ENCODE assay signal across 23 mouse cellular contexts in genomic region chr17:30602175-30602574, GRCm38 (mm10). TPM values are rescaled to one million over a fixed set of nuclear protein-coding genes. Genes with fewer than 3 reads are reported as not detected.
A peak's percentile ranks its signal among the peaks of the same experiment; 100 is the strongest.
DNase-seq lines count a peak whose midpoint lies in the region; ATAC-seq and TF ChIP-seq lines count a peak whose summit lies in the region.
"Had no signal": no experiment of that assay in that cellular context is flagged by ENCODE, and none has a peak within 500 bp of the region (broad histone marks: within the 10 kb centered on the region; RNA-seq: fewer than 3 reads in every experiment).

No protein-coding gene starts in this region.

- DNase-seq in heart, adult 2 months: peak in 1 of 2 experiments; percentile 22
- DNase-seq in liver, postnatal 0 days: peak; percentile 15
- no peak for DNase-seq in liver, embryonic 11.5 days (ENCODE audit: low spot score)
- DNase-seq in R1 (ENCODE audit: low read depth, low spot score): peak; percentile 92
- no peak for DNase-seq in left cerebral cortex, adult 8-10 months (ENCODE audit: low spot score in 2 of 2)
- DNase-seq in T-cell, adult 2 months (ENCODE audit: low spot score): no peak
- DNase-seq: adrenal gland, adult 2 months; adrenal gland, postnatal 14 days; B cell, adult 2 months; cerebellum, adult 18-20 months; cerebellum, adult 9-10 months; cerebellum, postnatal 14 days; gastrocnemius, postnatal 25 days; heart, adult 18-20 months had no signal

- H3K36me3 ChIP-seq in heart, adult 2 months (ENCODE audit: control insufficient read depth, insufficient read depth, low read length): no peaks in the 10 kb centered on the region
- peaks cover 64% of the 10 kb centered on the region for H3K36me3 ChIP-seq in heart, embryonic 12.5 days
- peaks cover 56% of the 10 kb centered on the region for H3K36me3 ChIP-seq in liver, postnatal 0 days (replicated peaks; ENCODE audit: insufficient read depth, low read length)
- peaks cover 36% of the 10 kb centered on the region for H3K36me3 ChIP-seq in liver, embryonic 11.5 days (ENCODE audit: control insufficient read depth, insufficient read depth, low read length)
- peaks cover 9% of the 10 kb centered on the region for H3K36me3 ChIP-seq in ES-Bruce4 (ENCODE audit: control insufficient read depth, insufficient read depth, low read length, poor library complexity, severe bottlenecking)

- no peak for TF ChIP-seq POLR2A in heart, adult 2 months (IDR thresholded peaks at IDR 0.05; ENCODE audit: insufficient read depth, low read depth, low read length)
- TF ChIP-seq POLR2A in ES-Bruce4 (IDR thresholded peaks at IDR 0.05; ENCODE audit: insufficient read depth, low read length): peak; percentile 30

- no peak overlapping the region for H3K9ac ChIP-seq in heart, adult 2 months (ENCODE audit: low read depth, low read length)
- no peak overlapping the region for H3K9ac ChIP-seq in heart, embryonic 12.5 days
- H3K9ac ChIP-seq in liver, postnatal 0 days (replicated peaks): no peak overlapping the region
- no peak overlapping the region for H3K9ac ChIP-seq in liver, embryonic 11.5 days (ENCODE audit: low read depth, low read length)
- 0 out of 2 replicates have a peak overlapping the region, but pooled peaks have one; percentile 27 for H3K9ac ChIP-seq in ES-Bruce4 (ENCODE audit: low read depth, poor library complexity, severe bottlenecking)
- H3K9ac ChIP-seq: forebrain, embryonic 15.5 days; hindbrain, embryonic 12.5 days; hindbrain, embryonic 15.5 days had no signal

- 0 out of 2 replicates have a peak, but pooled peaks have one; percentile 8 for TF ChIP-seq CTCF in heart, adult 2 months (IDR thresholded peaks at IDR 0.05)
- TF ChIP-seq CTCF in liver, postnatal 0 days (IDR thresholded peaks at IDR 0.05; ENCODE audit: low read depth): no peak
- TF ChIP-seq CTCF in ES-Bruce4 (IDR thresholded peaks at IDR 0.05; ENCODE audit: low read depth, low read length): peak; percentile 19

- no peak overlapping the region for H3K4me3 ChIP-seq in heart, adult 2 months
- H3K4me3 ChIP-seq in heart, embryonic 12.5 days: no peak overlapping the region
- no peak overlapping the region for H3K4me3 ChIP-seq in liver, postnatal 0 days (ENCODE audit: low read depth, low read length)
- no peak overlapping the region for H3K4me3 ChIP-seq in liver, embryonic 11.5 days (ENCODE audit: low read depth, low read length)
- H3K4me3 ChIP-seq in ES-Bruce4 (ENCODE audit: low read depth, low read length): peak overlapping the region; percentile 66
- H3K4me3 ChIP-seq: forebrain, embryonic 10.5 days; forebrain, embryonic 15.5 days; heart, embryonic 10.5 days; hindbrain, embryonic 12.5 days; hindbrain, embryonic 15.5 days had no signal

- H3K27me3 ChIP-seq in heart, adult 2 months (ENCODE audit: control insufficient read depth, insufficient read depth, low read length): no peaks in the 10 kb centered on the region
- no peaks in the 10 kb centered on the region for H3K27me3 ChIP-seq in heart, embryonic 12.5 days (replicated peaks)
- no peaks in the 10 kb centered on the region for H3K27me3 ChIP-seq in liver, postnatal 0 days (ENCODE audit: insufficient read depth, low read length)
- H3K27me3 ChIP-seq in liver, embryonic 11.5 days (replicated peaks; ENCODE audit: control insufficient read depth, insufficient read depth, low read length): no peaks in the 10 kb centered on the region
- no peaks in the 10 kb centered on the region for H3K27me3 ChIP-seq in ES-Bruce4 (ENCODE audit: control insufficient read depth, insufficient read depth, low read length, poor library complexity, severe bottlenecking)
- H3K27me3 ChIP-seq: CH12.LX; forebrain, embryonic 15.5 days; hindbrain, embryonic 12.5 days; hindbrain, embryonic 15.5 days had no signal

- H3K9me3 ChIP-seq in heart, embryonic 12.5 days (replicated peaks): peaks cover 5% of the 10 kb centered on the region; the same call in 1 of the 2 replicates
- no peaks in the 10 kb centered on the region for H3K9me3 ChIP-seq in liver, postnatal 0 days (ENCODE audit: low read length)
- H3K9me3 ChIP-seq in liver, embryonic 11.5 days (ENCODE audit: control insufficient read depth, low read length): no peaks in the 10 kb centered on the region
- no peaks in the 10 kb centered on the region for H3K9me3 ChIP-seq in ES-Bruce4 (replicated peaks; ENCODE audit: control insufficient read depth, insufficient read depth, low read length, poor library complexity, severe bottlenecking)
- H3K9me3 ChIP-seq: forebrain, embryonic 15.5 days; heart, embryonic 10.5 days; hindbrain, embryonic 12.5 days; hindbrain, embryonic 15.5 days had no signal

- 81% methylated on average over 14 of the region's 14 CpGs for WGBS in heart, adult 2 months
- WGBS in heart, embryonic 12.5 days: 91% methylated on average over 14 of the region's 14 CpGs
- 81% methylated on average over 14 of the region's 14 CpGs for WGBS in liver, postnatal 0 days (ENCODE audit: insufficient replicate concordance)
- WGBS in liver, embryonic 11.5 days: 92% methylated on average over 14 of the region's 14 CpGs

- H3K79me2 ChIP-seq in heart, adult 2 months (replicated peaks; ENCODE audit: control insufficient read depth, insufficient read depth, low read length): no peaks in the 10 kb centered on the region

- no peaks in the 10 kb centered on the region; the same call in 1 of the 2 replicates for H3K4me1 ChIP-seq in heart, adult 2 months (ENCODE audit: control insufficient read depth, insufficient read depth, low read length)
- 0 out of 2 replicates have a peak, but pooled peaks cover 6% of the 10 kb centered on the region for H3K4me1 ChIP-seq in heart, embryonic 12.5 days (replicated peaks)
- peaks cover 11% of the 10 kb centered on the region for H3K4me1 ChIP-seq in liver, postnatal 0 days (ENCODE audit: insufficient read depth)
- H3K4me1 ChIP-seq in liver, embryonic 11.5 days (replicated peaks; ENCODE audit: control insufficient read depth, insufficient read depth, low read length): no peaks in the 10 kb centered on the region
- peaks cover 6% of the 10 kb centered on the region for H3K4me1 ChIP-seq in ES-Bruce4 (ENCODE audit: control insufficient read depth, insufficient read depth, low read length)
- H3K4me1 ChIP-seq: hindbrain, embryonic 15.5 days had no signal

- no peak for TF ChIP-seq EP300 in heart, adult 2 months (IDR thresholded peaks at IDR 0.05; ENCODE audit: insufficient read depth, low read depth, low read length)
- no peak for TF ChIP-seq EP300 in liver, postnatal 0 days (IDR thresholded peaks at IDR 0.05; ENCODE audit: low read depth)
- 0 out of 2 replicates have a peak, but pooled peaks have one; percentile 33 for TF ChIP-seq EP300 in ES-Bruce4 (IDR thresholded peaks at IDR 0.05; ENCODE audit: insufficient read depth, low read depth, low read length)

- ATAC-seq in heart, embryonic 12.5 days (ENCODE audit: insufficient number of reproducible peaks, low FRiP score): no peak
- ATAC-seq in liver, postnatal 0 days: no peak
- no peak for ATAC-seq in liver, embryonic 11.5 days (replicated peaks; ENCODE audit: low FRiP score)
- ATAC-seq: forebrain, embryonic 15.5 days; intestine, postnatal 0 days had no signal

- intact Hi-C loops in heart, adult 2 months (cut with DNase I): no loop called here

- H3K4me2 ChIP-seq in heart, embryonic 12.5 days: no peak overlapping the region
- no peak overlapping the region for H3K4me2 ChIP-seq in liver, postnatal 0 days (ENCODE audit: low read depth, low read length)
- H3K4me2 ChIP-seq in liver, embryonic 11.5 days: no peak overlapping the region
- H3K4me2 ChIP-seq: forebrain, embryonic 15.5 days; hindbrain, embryonic 12.5 days; hindbrain, embryonic 15.5 days had no signal

- no peak overlapping the region for H3K27ac ChIP-seq in heart, adult 2 months
- no peak overlapping the region for H3K27ac ChIP-seq in heart, embryonic 12.5 days (ENCODE audit: poor library complexity, severe bottlenecking)
- no peak overlapping the region for H3K27ac ChIP-seq in liver, postnatal 0 days (ENCODE audit: low read depth)
- H3K27ac ChIP-seq in liver, embryonic 11.5 days (ENCODE audit: low read depth, low read length): no peak overlapping the region
- H3K27ac ChIP-seq in ES-Bruce4 (ENCODE audit: insufficient read depth, low read length): peak overlapping the region; percentile 52
- H3K27ac ChIP-seq: forebrain, embryonic 10.5 days; forebrain, embryonic 15.5 days; heart, embryonic 10.5 days; hindbrain, embryonic 12.5 days; hindbrain, embryonic 15.5 days had no signal

RNA-seq across cellular contexts. Expression of gene Dnah8, which starts 22.0 kb away (rescaled TPM):
- total RNA-seq in heart, adult 2 months (2021): 1 to 10 TPM in 1 of 2 experiments, under 1 TPM in 1; 0.97 to 1.2 TPM
- 0.45 and 1.00 TPM in 2 replicates for polyA plus RNA-seq in heart, adult 2 months (2012; rRNA removed)
- 2.1 and 2.2 TPM in 2 replicates for polyA plus RNA-seq in heart, embryonic 12.5 days (2016; fragmentation: Nextera tagmentation; extraction: Ambion mirVana)
- polyA plus RNA-seq in liver, postnatal 0 days (2015; fragmentation: Nextera tagmentation; extraction: Ambion mirVana): 0.63 and 0.64 TPM in 2 replicates
- polyA plus RNA-seq in liver, embryonic 11.5 days (2014; fragmentation: Nextera tagmentation; extraction: Ambion mirVana): 4.4 and 4.7 TPM in 2 replicates
- polyA plus RNA-seq in ES-Bruce4 (2011; ENCODE audit: insufficient read depth, insufficient read length, low read depth, missing spikeins): 25.8 and 34.7 TPM in 2 replicates
- total RNA-seq in left cerebral cortex, adult 8-10 months (2022): 1 to 10 TPM in 3 of 4 experiments, under 1 TPM in 1; 0.91 to 1.9 (median 1.7) TPM

RNA-seq across cellular contexts. Expression of gene Glo1, which starts 24.5 kb away (rescaled TPM):
- total RNA-seq in heart, adult 2 months (2021): 100 to 1,000 TPM; 146 to 164 TPM
- polyA plus RNA-seq in heart, adult 2 months (2012; rRNA removed): 65.7 and 118 TPM in 2 replicates
- 232 and 236 TPM in 2 replicates for polyA plus RNA-seq in heart, embryonic 12.5 days (2016; fragmentation: Nextera tagmentation; extraction: Ambion mirVana)
- polyA plus RNA-seq in liver, postnatal 0 days (2015; fragmentation: Nextera tagmentation; extraction: Ambion mirVana): 219 and 220 TPM in 2 replicates
- polyA plus RNA-seq in liver, embryonic 11.5 days (2014; fragmentation: Nextera tagmentation; extraction: Ambion mirVana): 310 and 314 TPM in 2 replicates
- 175 and 190 TPM in 2 replicates for polyA plus RNA-seq in ES-Bruce4 (2011; ENCODE audit: insufficient read depth, insufficient read length, low read depth, missing spikeins)
- 100 to 1,000 TPM; 157 to 162 (median 161) TPM for total RNA-seq in left cerebral cortex, adult 8-10 months (2022)

RNA-seq across cellular contexts. Expression of gene Btbd9, which starts 25.9 kb away (rescaled TPM):
- 10 to 100 TPM; 20.9 to 22.0 TPM for total RNA-seq in heart, adult 2 months (2021)
- polyA plus RNA-seq in heart, adult 2 months (2012; rRNA removed): 8.1 and 10.1 TPM in 2 replicates
- polyA plus RNA-seq in heart, embryonic 12.5 days (2016; fragmentation: Nextera tagmentation; extraction: Ambion mirVana): 41.3 and 42.0 TPM in 2 replicates
- polyA plus RNA-seq in liver, postnatal 0 days (2015; fragmentation: Nextera tagmentation; extraction: Ambion mirVana): 16.5 and 17.2 TPM in 2 replicates
- polyA plus RNA-seq in liver, embryonic 11.5 days (2014; fragmentation: Nextera tagmentation; extraction: Ambion mirVana): 28.6 and 33.4 TPM in 2 replicates
- 19.2 and 21.6 TPM in 2 replicates for polyA plus RNA-seq in ES-Bruce4 (2011; ENCODE audit: insufficient read depth, insufficient read length, low read depth, missing spikeins)
- 100 to 1,000 TPM in 1 of 4 experiments, 10 to 100 TPM in 3; 85.1 to 103 (median 92.1) TPM for total RNA-seq in left cerebral cortex, adult 8-10 months (2022)

Comparison
In these comparisons a context has a peak if more than half of its experiments do, and no peak if none do; other contexts are left out.
1. DNase-seq: peak in liver, postnatal 0 days (single experiment) and R1 (single experiment); none in liver, embryonic 11.5 days (single experiment), left cerebral cortex, adult 8-10 months (0 of 2) and T-cell, adult 2 months (single experiment).